Mouse (Mus musculus): ENCODE measurements around the gene Mef2b.

Mef2b gene

GRCm38 (mm10) chr8:70134086-70134485, 5.4 kb upstream of the Mef2b start:
- no peak for DNase-seq (ENCODE audit: low spot score)

GRCm38 (mm10) chr8:70134931-70135330, 4.6 kb upstream of the Mef2b start:
- DNase-seq (ENCODE audit: low spot score) = no peak

GRCm38 (mm10) chr8:70136591-70136990, 2.9 kb upstream of the Mef2b start:
- no peak for DNase-seq (ENCODE audit: low spot score)

- no peak for DNase-seq (ENCODE audit: low spot score)
These were observed 1.6 kb upstream of the Mef2b start for GRCm38 (mm10) chr8:70137890-70138289.

- no peak for DNase-seq (ENCODE audit: low spot score)
These were observed 470 bp downstream of the Mef2b start for GRCm38 (mm10) chr8:70139981-70140380.

- DNase-seq (ENCODE audit: low spot score) = no peak
These were observed 8.4 kb downstream of the Mef2b start for GRCm38 (mm10) chr8:70147678-70148607.

- no peak for DNase-seq (ENCODE audit: low spot score)
These were observed 10.6 kb downstream of the Mef2b start for GRCm38 (mm10) chr8:70150158-70150557.

GRCm38 (mm10) chr8:70152537-70153257, 13.2 kb downstream of the Mef2b start:
- peak; percentile 48 for DNase-seq (ENCODE audit: low spot score)

- DNase-seq (ENCODE audit: low spot score) = no peak
These were observed 17.8 kb downstream of the Mef2b start for GRCm38 (mm10) chr8:70157240-70157800.

- DNase-seq (ENCODE audit: low spot score) = peak; percentile 77
These were observed 18.8 kb downstream of the Mef2b start for GRCm38 (mm10) chr8:70158069-70158853.

GRCm38 (mm10) chr8:70159211-70159610, 19.7 kb downstream of the Mef2b start:
- no peak for DNase-seq (ENCODE audit: low spot score)

- DNase-seq (ENCODE audit: low spot score) = peak; percentile 30
These were observed 20.5 kb downstream of the Mef2b start for GRCm38 (mm10) chr8:70160015-70160414.

- no peak for DNase-seq (ENCODE audit: low spot score)
These were observed 23.8 kb downstream of the Mef2b start for GRCm38 (mm10) chr8:70163316-70163715.

- peak; percentile 74 for DNase-seq (ENCODE audit: low spot score)
These were observed 27.1 kb downstream of the Mef2b start for GRCm38 (mm10) chr8:70166504-70167110.

- no peak for DNase-seq (ENCODE audit: low spot score)
These were observed 30.6 kb downstream of the Mef2b start for GRCm38 (mm10) chr8:70170116-70170515.

- no peak for DNase-seq (ENCODE audit: low spot score)
These were observed 31.2 kb downstream of the Mef2b start for GRCm38 (mm10) chr8:70170748-70171147.

- no peak for DNase-seq (ENCODE audit: low spot score)
These were observed 31.7 kb downstream of the Mef2b start for GRCm38 (mm10) chr8:70171240-70171639.

- peak; percentile 85 for DNase-seq (ENCODE audit: low spot score)
These were observed 32.7 kb downstream of the Mef2b start, which contains the start of gene Tmem161a for GRCm38 (mm10) chr8:70172043-70172681. TSS of gene Tmem161a (plus strand) at chr8:70172356.

GRCm38 (mm10) chr8:70173320-70173719, 33.8 kb downstream of the Mef2b start:
- no peak for DNase-seq (ENCODE audit: low spot score)

- no peak for DNase-seq (ENCODE audit: low spot score)
These were observed 34.6 kb downstream of the Mef2b start for GRCm38 (mm10) chr8:70174079-70174478.

GRCm38 (mm10) chr8:70178231-70178630, 38.7 kb downstream of the Mef2b start:
- no peak for DNase-seq (ENCODE audit: low spot score)
